Mouse (Mus musculus) brain, embryonic 14.5 days (tissue): ENCODE data around the gene Arhgef25. TPM values are rescaled to one million over a fixed set of nuclear protein-coding genes. Genes with fewer than 3 reads are reported as not detected.
"Not testable (repeated sequence)": the region's sequence is repeated elsewhere in the genome, so short reads cannot be mapped to it uniquely, and the experiment has no call there.

Source experiments
- DNase-seq: peaks from one replicate; pipeline ENCODE4 v3.0.0-alpha.2; 2011; ENCODE audit warnings: low read depth
- CTCF ChIP-seq: fragments of 200-500 bp; IDR thresholded peaks from 2 replicates; pipeline ENCODE4 v1.5.1; 2012; ENCODE audit warnings: inconsistent platforms, mild to moderate bottlenecking, moderate library complexity, borderline replicate concordance; ENCODE audit not compliant: insufficient read depth, insufficient read length; ENCODE audit errors: extremely low read depth
- POLR2A ChIP-seq: fragments of 200-500 bp; IDR thresholded peaks from 2 replicates; pipeline ENCODE4 v1.6.1; 2012; ENCODE audit warnings: mild to moderate bottlenecking, inconsistent platforms, borderline replicate concordance; ENCODE audit not compliant: poor library complexity, insufficient read depth, insufficient read length, severe bottlenecking; ENCODE audit errors: extremely low read depth
- polyA plus RNA-seq: library from polyadenylated mRNA; depleted of rRNA; stranded (reverse); fragments of >200 nt; gene quantifications from 2 replicates; pipeline ENCODE4 v1.2.3, GENCODE M21; 2012

Gene Arhgef25
- polyA plus RNA-seq, 1 experiment = 66.7 TPM

DNA sequence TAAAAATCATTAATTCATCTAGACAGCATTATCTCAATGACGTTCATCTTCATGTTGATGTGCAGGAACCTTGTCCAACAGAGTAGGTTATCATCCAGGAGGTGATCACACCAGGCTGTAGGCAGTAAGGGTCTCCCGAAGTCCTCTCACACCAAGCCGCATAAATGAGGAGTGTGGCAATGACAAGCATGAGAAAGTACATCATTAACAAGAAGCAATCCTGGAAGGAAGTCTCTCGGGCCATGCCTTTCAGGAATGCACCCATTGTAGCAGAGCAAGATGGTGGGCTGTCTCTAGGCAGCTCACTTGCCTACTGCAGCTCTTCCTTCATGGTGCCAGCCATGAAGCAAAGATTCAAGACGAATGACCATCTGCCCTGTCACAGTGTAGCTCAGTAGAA lies 35.2 kb downstream of the Arhgef25 start:
- no peak for DNase-seq
- no peak for TF ChIP-seq POLR2A
- no peak for TF ChIP-seq CTCF

DNA sequence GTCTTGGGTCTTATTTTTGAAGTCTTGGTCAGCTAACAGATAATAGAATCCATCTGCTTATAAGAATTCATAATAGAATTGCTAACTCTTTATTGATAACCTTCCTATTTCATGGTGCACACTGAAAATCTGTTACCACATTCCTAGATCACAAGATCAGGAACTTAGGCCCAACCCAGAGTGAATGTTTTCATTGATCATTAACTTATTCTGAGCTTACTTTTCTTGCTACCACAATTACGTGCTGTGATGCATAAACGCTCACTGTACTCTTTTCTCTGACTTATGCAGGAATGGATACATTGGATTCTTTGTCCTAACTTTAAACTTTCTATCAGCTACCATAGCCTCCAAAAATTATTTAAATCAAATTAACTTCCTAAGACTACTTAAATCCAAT lies 35.6 kb downstream of the Arhgef25 start:
- TF ChIP-seq CTCF = no peak
- no peak for TF ChIP-seq POLR2A
- no peak for DNase-seq

DNA sequence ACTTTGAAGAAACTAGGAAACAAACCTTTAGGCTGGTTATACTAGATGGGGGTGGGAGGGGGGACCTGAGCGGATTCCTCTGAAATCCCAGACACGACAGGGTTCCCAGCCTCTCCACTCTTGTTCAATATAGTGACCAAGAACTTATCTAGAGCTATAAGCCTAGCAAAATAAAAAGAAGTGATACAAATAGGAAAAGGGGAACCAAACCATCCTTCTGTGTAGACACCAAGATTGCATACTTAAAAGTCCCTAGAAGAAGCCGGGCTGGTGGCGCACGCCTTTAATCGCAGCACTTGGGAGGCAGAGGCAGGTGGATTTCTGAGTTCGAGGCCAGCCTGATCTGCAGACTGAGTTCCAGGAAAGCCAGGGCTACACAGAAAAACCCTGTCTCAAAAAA lies 36.6 kb downstream of the Arhgef25 start:
- DNase-seq = no peak
- no peak for TF ChIP-seq POLR2A
- no peak for TF ChIP-seq CTCF

DNA sequence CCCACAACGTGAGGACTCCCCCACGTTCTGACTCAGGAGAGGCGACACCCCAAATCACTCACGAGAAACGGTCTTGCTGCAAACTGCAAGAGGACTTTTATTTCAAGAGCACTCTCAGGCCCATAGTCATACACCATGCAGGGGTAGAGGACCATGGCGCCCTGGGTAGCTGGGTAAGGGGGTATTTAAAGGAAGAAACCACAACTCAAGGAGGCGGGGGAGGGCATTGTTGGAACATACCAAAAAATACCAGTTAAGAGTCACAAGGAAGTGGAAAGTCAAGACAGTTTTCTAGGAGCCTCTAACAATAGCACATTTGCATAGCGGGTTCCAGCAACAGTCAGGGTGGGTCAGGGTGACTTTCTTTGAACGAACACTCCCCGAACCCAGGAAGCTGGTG lies 37.3 kb downstream of the Arhgef25 start:
- DNase-seq = not testable (repeated sequence)

DNA sequence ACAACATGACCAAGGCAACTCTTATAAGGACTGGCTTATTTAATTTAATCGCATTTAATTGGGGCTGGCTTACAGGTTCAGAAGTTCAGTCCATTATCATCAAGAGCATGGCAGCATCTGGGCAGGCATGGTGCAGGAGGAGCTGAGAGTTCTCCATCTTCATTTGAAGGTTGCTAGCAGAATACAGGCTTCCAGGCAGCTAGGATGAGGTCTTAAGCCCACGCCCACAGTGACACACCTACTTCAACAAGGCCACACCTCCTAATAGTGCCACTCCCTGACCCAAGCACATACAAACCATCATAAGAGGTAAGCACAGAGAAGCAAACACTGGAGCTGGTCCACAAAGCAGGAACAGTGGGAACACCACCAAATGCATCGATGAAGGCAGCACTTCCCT lies 38.6 kb downstream of the Arhgef25 start:
- not testable (repeated sequence) for DNase-seq

DNA sequence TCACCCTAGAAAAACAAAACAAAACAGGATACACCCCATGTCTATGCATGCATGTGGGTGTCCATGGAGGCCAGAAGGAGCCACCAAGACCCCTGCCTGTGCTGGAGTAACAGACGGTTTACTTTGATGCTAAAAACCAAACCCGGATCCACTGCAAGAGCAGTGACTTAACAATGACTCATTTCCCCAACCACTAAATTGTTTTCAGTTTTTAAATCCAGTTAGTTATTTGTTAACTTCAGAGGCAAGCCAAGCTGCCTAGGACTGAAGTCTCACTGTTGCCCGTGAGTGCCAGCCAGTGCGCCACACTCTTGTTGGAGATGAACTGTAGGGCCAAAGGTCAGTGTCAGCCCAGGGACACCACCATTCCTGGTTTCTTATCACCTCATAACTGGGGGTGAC lies 39.4 kb downstream of the Arhgef25 start:
- no peak for TF ChIP-seq POLR2A
- no peak for TF ChIP-seq CTCF
- no peak for DNase-seq

DNA sequence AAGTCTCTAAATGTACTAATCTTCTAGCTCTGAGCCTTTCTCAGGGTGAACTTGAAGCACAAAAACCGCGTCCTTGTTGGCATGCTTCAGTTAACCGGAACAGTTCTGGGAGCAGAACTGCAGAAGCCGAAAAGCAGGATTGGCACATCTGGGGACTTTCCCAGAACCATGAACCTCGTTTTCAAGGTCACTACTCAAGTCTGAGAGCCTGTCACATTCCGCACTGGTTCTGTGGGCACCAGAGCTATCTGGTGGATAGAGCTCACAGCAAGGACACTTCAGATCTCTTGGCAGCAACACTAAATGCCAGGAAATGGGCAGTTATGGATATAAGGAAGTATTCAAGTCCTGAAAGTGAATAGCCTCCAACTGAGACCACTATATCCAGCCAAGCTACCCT lies 42.7 kb downstream of the Arhgef25 start:
- TF ChIP-seq POLR2A (no peak), CTCF (no peak)
- DNase-seq = no peak

DNA sequence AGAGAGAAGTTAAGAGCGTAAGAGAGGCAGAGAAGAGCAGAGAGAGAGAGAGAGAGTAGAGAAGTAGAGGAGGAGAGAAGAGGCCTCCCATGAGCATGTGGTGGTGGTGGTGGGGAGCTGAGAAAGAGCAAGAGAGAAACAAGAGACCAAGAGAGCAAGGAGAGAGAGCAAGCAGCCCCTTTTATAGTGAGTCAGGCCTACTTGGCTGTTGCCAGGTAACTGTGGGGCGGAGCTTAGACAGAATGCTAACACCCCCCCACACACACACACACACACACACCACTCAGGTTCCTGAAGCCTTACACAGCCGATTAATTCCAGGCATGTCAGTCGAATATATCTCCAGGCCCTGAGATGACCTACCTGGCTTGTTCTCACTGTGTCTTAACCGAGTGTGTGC lies 44.6 kb downstream of the Arhgef25 start:
- DNase-seq = no peak
- TF ChIP-seq POLR2A (no peak), CTCF (no peak)

DNA sequence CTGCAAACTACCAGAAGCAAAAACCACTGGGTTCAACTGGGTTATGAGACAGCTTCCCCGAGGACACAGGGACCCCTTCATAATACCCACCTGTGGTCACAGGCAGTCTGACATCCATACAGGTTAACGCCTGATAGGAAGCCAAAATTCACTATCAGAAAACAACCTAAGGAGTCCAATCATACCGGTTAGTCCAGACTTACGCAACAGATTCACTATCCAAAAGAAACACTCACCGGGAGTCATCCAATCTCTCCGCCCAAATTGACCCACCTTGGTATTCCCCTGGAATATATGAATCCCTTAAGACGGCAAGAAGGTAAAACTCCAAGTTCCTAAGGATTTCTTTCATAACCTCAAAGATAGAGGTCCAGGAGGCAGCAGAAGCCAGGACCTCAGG lies 45.3 kb downstream of the Arhgef25 start:
- DNase-seq = no peak
- TF ChIP-seq CTCF (no peak), POLR2A (no peak)

DNA sequence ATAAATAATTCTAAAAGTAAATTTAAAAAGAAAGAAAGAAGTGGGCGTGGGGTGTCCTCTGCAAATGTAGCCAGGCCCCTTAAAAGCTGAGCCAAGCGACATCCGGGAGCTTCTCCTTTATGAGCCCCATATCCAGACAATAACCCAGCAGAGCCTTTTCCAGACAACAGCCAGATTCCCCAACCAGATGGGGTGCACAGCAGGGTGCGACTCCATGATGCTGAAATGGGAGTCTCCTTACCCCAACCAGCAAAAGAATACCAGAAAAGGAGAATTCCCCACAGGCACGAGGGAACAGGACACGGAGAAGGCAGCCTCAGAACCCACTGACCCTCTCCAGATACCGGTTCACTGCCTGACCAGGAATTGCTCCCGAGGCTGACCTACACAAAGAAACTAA lies 46.7 kb downstream of the Arhgef25 start:
- TF ChIP-seq CTCF (no peak), POLR2A (no peak)
- DNase-seq = no peak

DNA sequence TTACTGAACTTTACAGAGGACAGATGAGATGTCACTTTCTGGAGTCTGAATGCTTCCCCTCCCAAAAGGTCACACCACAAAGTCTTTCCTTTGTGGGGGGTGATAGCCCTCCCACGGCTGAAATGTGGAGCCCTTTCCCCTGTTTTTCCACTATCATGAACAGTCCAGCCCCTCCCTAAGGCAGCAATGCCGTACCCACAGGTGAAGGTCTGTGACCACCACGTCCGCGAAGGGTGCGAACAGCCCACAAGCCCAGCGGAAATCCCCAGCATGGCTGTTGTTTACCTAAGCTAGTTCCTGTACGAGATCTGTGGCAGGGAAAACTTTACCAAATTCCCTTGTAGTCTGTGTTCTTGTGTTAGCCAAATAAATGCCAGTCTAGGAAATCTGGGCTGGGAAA lies 48.4 kb downstream of the Arhgef25 start:
- no peak for DNase-seq
- TF ChIP-seq CTCF = no peak

DNA sequence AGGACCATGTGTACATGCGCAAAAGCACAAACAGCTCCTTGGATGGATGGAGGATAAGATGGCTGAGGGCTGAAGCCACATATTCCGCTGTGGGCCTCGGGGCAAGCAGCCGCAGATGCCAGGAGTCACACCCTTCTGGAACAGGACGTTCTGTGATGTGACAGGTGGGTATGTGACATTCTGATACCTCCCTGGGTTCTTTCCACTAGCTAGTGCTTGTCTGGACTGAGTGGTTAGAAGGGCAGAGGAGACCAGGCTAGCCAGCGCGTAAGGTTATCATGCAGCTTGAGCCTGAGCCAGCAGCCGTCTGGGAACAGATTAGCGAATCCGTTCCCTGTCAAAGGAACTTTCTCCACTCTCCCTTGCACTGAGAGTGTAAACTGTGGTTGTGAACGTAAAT lies 48.9 kb downstream of the Arhgef25 start:
- TF ChIP-seq POLR2A (no peak), CTCF (no peak)
- DNase-seq = no peak

DNA sequence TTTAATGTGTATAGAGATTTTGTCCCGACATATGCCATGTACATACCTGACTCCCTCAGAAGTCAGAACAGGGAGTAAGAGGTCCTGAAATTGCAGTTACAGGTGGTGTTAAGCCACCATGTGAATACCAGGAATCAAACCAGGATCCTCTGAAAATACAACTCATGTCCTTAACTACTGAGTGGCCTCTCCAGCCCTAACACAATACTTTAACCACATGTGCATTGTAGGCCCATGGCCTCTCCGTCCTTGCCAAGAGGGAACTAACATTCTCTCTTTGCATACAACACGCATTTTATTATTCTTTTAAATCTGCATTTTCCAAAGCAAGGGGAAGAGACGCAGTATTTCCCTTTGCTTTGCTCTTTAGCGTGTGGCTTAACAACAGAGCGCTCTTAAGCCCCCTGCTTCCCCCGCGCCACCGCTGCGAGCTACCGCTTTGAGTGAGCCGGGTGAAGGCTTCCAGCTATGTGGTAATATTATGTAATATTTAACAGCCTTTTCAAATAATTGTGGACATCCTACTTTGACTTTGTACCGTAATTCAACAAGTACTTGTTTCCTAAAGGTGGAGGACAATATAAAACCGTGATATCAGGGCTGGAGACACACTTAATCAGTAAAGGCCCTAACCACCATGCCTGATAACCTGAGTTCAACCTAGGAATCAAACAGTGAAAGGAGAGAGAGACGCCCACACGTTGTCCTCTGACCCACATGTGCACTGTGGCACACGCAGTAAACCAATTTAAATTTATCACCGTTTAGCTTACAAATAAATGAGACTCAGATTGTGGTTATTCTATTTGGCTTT lies 51.3 kb downstream of the Arhgef25 start:
- DNase-seq = no peak

DNA sequence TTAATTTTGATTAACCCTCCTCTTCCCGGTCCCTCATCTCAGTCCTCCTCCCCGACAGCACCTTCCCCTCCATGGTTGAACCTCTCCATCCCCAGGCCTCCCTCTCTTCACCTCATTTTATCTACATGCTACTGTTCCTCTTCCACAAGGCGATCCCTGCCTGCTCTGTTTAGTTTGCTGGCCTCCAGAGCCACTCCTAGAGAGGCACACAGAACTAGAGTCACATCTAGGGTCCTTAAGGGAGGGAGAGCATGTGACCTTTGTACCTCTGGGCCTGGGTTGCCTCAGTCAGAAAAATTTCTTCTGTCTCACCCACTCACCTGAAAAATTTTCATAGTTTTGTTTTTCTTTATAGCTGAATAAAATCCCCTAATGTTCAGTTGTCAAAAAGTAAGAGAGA lies 52.0 kb downstream of the Arhgef25 start:
- no peak for TF ChIP-seq POLR2A
- TF ChIP-seq CTCF = no peak
- no peak for DNase-seq

More for the DNA sequence above, 51.3 kb downstream of the Arhgef25 start:
- TF ChIP-seq POLR2A (no peak), CTCF (no peak)
